Mouse (Mus musculus) layer of hippocampus, adult 2 months (tissue): ENCODE results near the gene Adipoq. TPM values are rescaled to one million over a fixed set of nuclear protein-coding genes. Genes with fewer than 3 reads are reported as not detected.
A peak's percentile ranks its signal among the peaks of the same experiment; 100 is the strongest.

Source experiments
- DNase-seq, 2 experiments: peaks; one replicate each; pipeline ENCODE4 v3.0.0; 2022; ENCODE audit warnings: low spot score in 2 of 2
- H3K27ac ChIP-seq: fragments of 200-600 bp; 2 replicates; pipeline ENCODE4 v1.8.1; 2022
- H3K4me3 ChIP-seq: fragments of 200-600 bp; 2 replicates; pipeline ENCODE4 v1.8.1; 2022; ENCODE audit warnings: mild to moderate bottlenecking
- CTCF ChIP-seq: fragments of 200-600 bp; conservative IDR thresholded peaks from 2 replicates; pipeline ENCODE4 v1.8.1; 2022; ENCODE audit warnings: antibody characterized with exemption, mild to moderate bottlenecking, moderate library complexity
- microRNA-seq, 2 experiments: library from miRNA; unstranded; fragments of <30 nt; microRNA quantifications; one replicate each; pipeline ENCODE4 v1.2.0; 2021
- total RNA-seq, 2 experiments: library from RNA; stranded (reverse); gene quantifications; 2 replicates each; pipeline ENCODE4 v1.2.3; 2021

The Adipoq gene
- total RNA-seq, 2 experiments from 2014 or later: not detected

DNA sequence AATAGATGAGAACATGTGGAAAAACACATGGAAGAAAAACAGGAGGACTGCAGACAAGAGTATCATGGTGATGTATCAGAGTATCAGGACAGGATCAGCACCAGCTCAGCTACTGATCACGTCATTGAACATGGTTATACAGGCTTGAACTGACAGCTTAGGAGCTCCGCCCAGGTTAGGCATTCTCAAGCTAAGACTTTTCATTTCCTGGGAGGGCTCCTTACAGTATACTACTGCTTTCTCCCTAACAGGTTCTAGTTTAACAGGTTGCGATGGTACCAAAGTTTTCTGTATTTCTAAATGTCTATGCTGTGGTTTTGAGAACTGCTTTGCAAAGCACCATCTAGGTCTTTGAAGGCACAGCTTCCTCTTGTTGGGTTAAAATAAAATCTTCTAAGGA is 35.2 kb downstream of the Adipoq start:
- DNase-seq: no peak
- no peak overlapping the region for H3K4me3 ChIP-seq
- no peak for TF ChIP-seq CTCF
- peak overlapping the region; percentile 44; the same call in 1 of the 2 replicates for H3K27ac ChIP-seq

DNA sequence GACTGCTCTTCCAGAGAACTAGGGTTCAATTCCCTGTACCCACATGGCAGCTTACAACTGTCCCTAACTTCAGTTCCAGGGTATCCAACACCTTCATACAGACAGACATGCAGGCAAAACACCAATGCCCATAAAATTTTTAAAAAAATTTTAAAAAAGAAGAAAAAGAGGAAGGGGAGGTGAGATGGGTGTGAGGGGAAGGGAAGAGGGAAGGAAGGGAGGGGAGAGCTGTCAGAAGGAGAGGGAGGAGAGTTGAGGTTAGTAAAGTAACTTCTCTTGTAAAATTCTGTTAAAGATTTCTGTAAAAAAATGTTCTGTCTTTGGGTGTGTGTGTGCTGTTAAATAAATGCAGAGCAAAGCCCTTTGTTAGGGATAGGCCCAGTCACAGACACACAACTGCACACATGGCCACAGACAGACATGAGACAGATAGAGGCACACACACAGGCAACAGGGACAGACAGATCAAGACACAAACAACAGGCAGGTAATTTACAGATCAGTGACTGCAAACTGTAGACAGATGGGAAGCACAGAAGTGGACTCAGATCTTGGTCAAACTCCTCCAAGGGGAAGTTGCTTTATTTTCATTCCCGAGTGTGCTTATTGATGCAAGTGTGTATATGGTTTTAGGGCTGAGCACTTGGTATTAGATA is 35.7 kb downstream of the Adipoq start:
- H3K4me3 ChIP-seq: no peak overlapping the region
- no peak for DNase-seq
- H3K27ac ChIP-seq: peak overlapping the region; percentile 44; the same call in 1 of the 2 replicates
- no peak for TF ChIP-seq CTCF

DNA sequence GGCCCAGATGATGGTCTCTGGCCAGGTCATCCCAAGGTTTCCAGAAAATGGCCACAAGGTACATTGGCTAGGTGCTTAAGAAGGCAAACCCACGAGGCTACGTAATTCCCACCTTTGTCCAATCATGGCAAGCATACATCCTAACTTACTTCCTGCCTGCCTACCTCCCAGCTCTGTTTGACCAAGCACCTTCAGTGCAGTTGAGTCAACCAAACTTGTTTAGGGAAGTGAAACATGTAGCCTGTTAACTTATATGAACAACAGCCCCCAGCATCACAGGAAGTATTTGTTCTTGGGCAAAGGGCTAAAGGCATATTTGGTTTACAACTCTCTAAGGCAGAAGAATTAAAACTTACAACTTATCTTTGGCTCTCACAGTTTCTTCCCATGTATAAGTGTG is 39.5 kb downstream of the Adipoq start:
- Histone ChIP-seq H3K27ac (no peak overlapping the region), H3K4me3 (no peak overlapping the region)
- TF ChIP-seq CTCF: no peak
- DNase-seq: no peak

- Histone ChIP-seq H3K27ac (no peak overlapping the region), H3K4me3 (no peak overlapping the region)
- no peak for DNase-seq
- TF ChIP-seq CTCF: no peak
These were observed 40.1 kb downstream of the Adipoq start for GRCm38 (mm10) chr16:23186418-23186817.

DNA sequence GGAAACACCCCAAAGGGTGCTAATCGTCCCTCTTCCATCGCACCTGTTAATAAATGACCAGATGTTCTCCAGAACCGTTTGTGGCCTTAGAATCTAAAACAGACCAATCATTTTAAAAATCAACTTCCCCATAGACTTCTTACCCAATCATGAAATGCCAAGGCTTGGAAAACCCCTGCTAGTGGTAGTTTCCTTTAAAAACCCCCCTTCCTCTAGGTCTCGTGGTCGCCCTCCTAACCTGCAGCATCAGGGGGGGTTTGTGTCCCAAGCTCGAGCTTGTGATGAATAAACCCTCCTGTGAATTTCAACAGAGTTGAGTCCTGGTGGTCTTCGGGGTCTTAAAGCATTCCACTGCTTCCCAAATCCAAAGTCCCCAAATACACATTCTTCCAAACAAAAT is 41.6 kb downstream of the Adipoq start:
- TF ChIP-seq CTCF: no peak
- H3K27ac ChIP-seq: no peak overlapping the region
- DNase-seq: no peak
- no peak overlapping the region for H3K4me3 ChIP-seq

- no peak overlapping the region for H3K4me3 ChIP-seq
- peak; percentile 53 for TF ChIP-seq CTCF
- DNase-seq: no peak
These were observed 43.3 kb downstream of the Adipoq start for GRCm38 (mm10) chr16:23189612-23190011.

DNA sequence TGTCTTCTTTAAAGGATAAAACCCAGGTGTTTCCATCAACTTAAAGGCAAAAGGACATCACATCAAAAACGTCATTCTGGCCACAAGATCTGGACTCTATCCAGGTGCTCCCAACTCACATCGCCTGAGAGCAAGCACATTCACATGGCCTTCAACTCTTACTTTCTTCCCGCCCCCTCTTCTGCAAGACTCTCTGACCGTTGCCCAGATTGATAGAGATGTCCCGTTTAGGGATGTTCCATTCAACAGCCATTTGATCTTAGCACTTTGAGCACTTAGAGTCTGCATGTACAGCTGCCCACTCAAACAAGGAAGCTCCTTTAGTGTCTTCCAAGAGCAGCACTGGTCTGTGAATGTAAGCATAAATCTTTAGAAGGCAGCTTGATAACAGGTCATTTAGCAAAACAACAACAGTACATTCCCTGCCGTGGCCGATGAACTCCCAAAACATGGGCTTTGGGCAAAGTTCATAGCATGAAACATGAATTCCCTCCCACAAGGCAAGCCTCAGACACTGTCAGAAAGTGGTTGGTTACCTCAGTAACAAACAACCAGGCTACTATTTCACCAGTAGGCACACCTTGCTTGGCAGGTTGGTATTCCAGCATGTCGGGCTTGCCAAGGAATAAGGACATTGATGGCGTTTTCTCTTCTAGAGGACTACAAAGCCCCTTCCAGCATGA is 45.4 kb downstream of the Adipoq start:
- TF ChIP-seq CTCF: no peak
- no peak for DNase-seq
- H3K27ac ChIP-seq: no peak overlapping the region

More at GRCm38 (mm10) chr16:23189612-23190011, 43.3 kb downstream of the Adipoq start:
- H3K27ac ChIP-seq: no peak overlapping the region

GRCm38 (mm10) chr16:23195618-23196017 is 49.3 kb downstream of the Adipoq start:
- H3K27ac ChIP-seq: no peak overlapping the region
- no peak for TF ChIP-seq CTCF
- no peak for DNase-seq
- no peak overlapping the region for H3K4me3 ChIP-seq

More for the DNA sequence above, 45.4 kb downstream of the Adipoq start:
- H3K4me3 ChIP-seq: no peak overlapping the region

DNA sequence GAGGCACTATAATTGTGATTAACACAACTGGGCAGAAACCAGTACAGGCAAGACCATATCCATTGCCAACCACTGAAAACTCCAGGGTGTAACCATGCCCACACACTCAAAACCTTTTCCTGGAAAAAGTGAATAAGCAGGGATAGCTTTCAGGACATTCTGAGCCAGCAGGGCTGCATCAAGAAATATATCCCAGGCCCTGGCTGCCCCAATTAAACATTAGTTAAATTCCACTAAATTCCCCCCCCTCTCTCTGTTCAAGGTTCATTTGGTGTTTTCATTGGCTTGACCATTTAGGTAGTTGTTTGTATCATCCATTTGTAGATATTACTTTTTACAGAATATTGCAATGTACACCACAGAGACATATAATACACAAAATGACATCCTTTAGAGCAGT is 50.0 kb downstream of the Adipoq start:
- no peak for DNase-seq
- no peak for TF ChIP-seq CTCF
- H3K27ac ChIP-seq: no peak overlapping the region
- H3K4me3 ChIP-seq: no peak overlapping the region

- DNase-seq: no peak
- H3K27ac ChIP-seq: no peak overlapping the region
- no peak for TF ChIP-seq CTCF
- H3K4me3 ChIP-seq: no peak overlapping the region
These were observed 50.5 kb downstream of the Adipoq start for GRCm38 (mm10) chr16:23196791-23197190.

DNA sequence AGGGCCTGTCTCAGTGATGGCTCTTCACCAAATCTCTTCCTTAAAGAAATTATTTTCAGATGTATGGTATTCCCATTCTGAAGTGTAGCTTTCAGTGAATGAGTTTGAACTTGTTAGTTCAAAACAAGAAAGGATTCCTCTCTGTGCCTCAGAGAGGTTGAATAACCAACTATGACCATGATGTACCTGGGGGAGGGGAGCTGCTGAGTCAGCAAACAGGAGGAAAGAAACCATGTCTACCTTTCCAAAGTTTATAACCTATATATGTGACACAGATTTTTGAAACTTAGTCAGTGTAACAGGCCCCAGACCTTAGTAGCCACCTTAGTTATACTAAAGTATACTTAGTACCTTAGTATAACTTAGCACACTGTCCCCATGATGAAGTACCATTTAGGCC is 55.2 kb downstream of the Adipoq start:
- no peak for TF ChIP-seq CTCF
- Histone ChIP-seq H3K4me3 (no peak overlapping the region), H3K27ac (no peak overlapping the region)
- no peak for DNase-seq

Small RNAs within 50 kb of the gene (microRNA-seq; reads per million reads assigned to microRNA genes)
- gene Gm49346: 1.5 to 7.0 reads per million in 2 experiments

Other genes starting within 250 kb of the Adipoq start
- under 1 TPM; 0.49 to 0.54 TPM for gene Fetub, start 228.2 kb upstream of the Adipoq start, total RNA-seq
- not detected for gene Hrg, start 195.5 kb upstream of the Adipoq start, total RNA-seq
- gene Kng2, start 117.1 kb upstream of the Adipoq start, total RNA-seq: not detected
- gene Kng1, start 88.7 kb upstream of the Adipoq start, total RNA-seq: not detected
- 100 to 1,000 TPM; 923 to 956 TPM for gene Eif4a2, start 39.1 kb upstream of the Adipoq start, total RNA-seq
- 1 to 10 TPM; 4.8 to 5.3 TPM for gene Rfc4, start 18.8 kb upstream of the Adipoq start, total RNA-seq
- gene St6gal1, start 78.2 kb downstream of the Adipoq start, total RNA-seq: 10 to 100 TPM; 15.2 to 17.3 TPM